Mouse (Mus musculus) MEL (cell line): ENCODE measurements around the gene C1qbp. TPM values are rescaled to one million over a fixed set of nuclear protein-coding genes. Genes with fewer than 3 reads are reported as not detected.

ENCODE experiments used
- DNase-seq: peaks from one replicate; pipeline ENCODE4 v3.0.0; 2011; ENCODE audit warnings: low read depth, low spot score
- H3K27ac ChIP-seq: 2 replicates; pipeline ENCODE4 v1.5.1; 2012; ENCODE audit warnings: low read depth, mild to moderate bottlenecking, control low read depth, low read length, moderate library complexity; ENCODE audit not compliant: control insufficient read depth
- H3K27me3 ChIP-seq, 2 experiments: fragments of 150-350 bp in 1 of 2; sonication (generic) in 1 of 2; 2 replicates each; pipeline ENCODE4 v1.6.1; 2012; ENCODE audit warnings: low read length in 2 of 2, mild to moderate bottlenecking in 2 of 2, improper control_type of control experiment in 1 of 2, moderate library complexity in 1 of 2; ENCODE audit not compliant: insufficient read depth in 2 of 2, control insufficient read depth in 1 of 2
- H3K36me3 ChIP-seq, 2 experiments: 2 replicates each; pipeline ENCODE4 v1.6.1; 2012 to 2014; ENCODE audit warnings: low read length in 2 of 2, improper control_type of control experiment in 1 of 2, inconsistent platforms in 1 of 2, mild to moderate bottlenecking in 1 of 2; ENCODE audit not compliant: insufficient read depth in 2 of 2, control insufficient read depth in 1 of 2
- H3K4me1 ChIP-seq, 2 experiments: fragments of 150-350 bp in 1 of 2; sonication (generic) in 1 of 2; 2 replicates each; pipeline ENCODE4 v1.6.1; 2012; ENCODE audit warnings: low read length in 2 of 2, improper control_type of control experiment in 1 of 2, mild to moderate bottlenecking in 1 of 2; ENCODE audit not compliant: insufficient read depth in 2 of 2, control insufficient read depth in 1 of 2
- H3K4me3 ChIP-seq, 2 experiments: fragments of 150-350 bp in 1 of 2; sonication (generic) in 1 of 2; 2 replicates each; pipeline ENCODE4 v1.5.1; 2012; ENCODE audit warnings: low read depth in 2 of 2, low read length in 2 of 2, mild to moderate bottlenecking in 2 of 2, moderate library complexity in 2 of 2, control low read depth in 1 of 2, improper control_type of control experiment in 1 of 2; ENCODE audit not compliant: control insufficient read depth in 1 of 2, insufficient read depth in 1 of 2
- H3K79me2 ChIP-seq: 2 replicates; pipeline ENCODE4 v1.6.1; 2012; ENCODE audit warnings: mild to moderate bottlenecking, low read length, moderate library complexity; ENCODE audit not compliant: control insufficient read depth, poor library complexity, insufficient read depth
- H3K9ac ChIP-seq: 2 replicates; pipeline ENCODE4 v1.6.1; 2012; ENCODE audit warnings: low read depth, mild to moderate bottlenecking, control low read depth, low read length, moderate library complexity; ENCODE audit not compliant: control insufficient read depth, poor library complexity, severe bottlenecking
- H3K9me3 ChIP-seq: fragments of 150-350 bp; sonication (generic); replicated peaks from 2 replicates; pipeline ENCODE4 v1.6.1; 2012; ENCODE audit warnings: mild to moderate bottlenecking, low read length, improper control_type of control experiment, moderate library complexity; ENCODE audit not compliant: insufficient read depth
- E2F4 ChIP-seq: IDR thresholded peaks from 2 replicates; pipeline ENCODE4 v1.6.1; 2011; ENCODE audit warnings: low read depth, low read length, improper control_type of control experiment, borderline replicate concordance
- ELF1 ChIP-seq: IDR thresholded peaks from 2 replicates; pipeline ENCODE4 v1.6.1; 2014; ENCODE audit warnings: low read depth, mild to moderate bottlenecking, inconsistent platforms, low read length, improper control_type of control experiment, moderate library complexity
- ETS1 ChIP-seq: IDR thresholded peaks from 2 replicates; pipeline ENCODE4 v1.6.1; 2012; ENCODE audit warnings: low read depth, mild to moderate bottlenecking, inconsistent platforms, low read length, improper control_type of control experiment, moderate library complexity
- GATA1 ChIP-seq: IDR thresholded peaks from 2 replicates; pipeline ENCODE4 v1.6.1; 2011; ENCODE audit warnings: low read depth, low read length, improper control_type of control experiment
- HCFC1 ChIP-seq: IDR thresholded peaks from 2 replicates; pipeline ENCODE4 v1.6.1; 2012; ENCODE audit warnings: low read depth, mild to moderate bottlenecking, inconsistent platforms, low read length, improper control_type of control experiment, moderate library complexity
- JUND ChIP-seq: IDR thresholded peaks from 2 replicates; pipeline ENCODE4 v1.6.1; 2011; ENCODE audit warnings: low read depth, mild to moderate bottlenecking, improper control_type of control experiment, low read length
- KAT2A ChIP-seq: conservative IDR thresholded peaks from 2 replicates; pipeline ENCODE4 v1.6.1; 2012; ENCODE audit warnings: low read depth, low read length, improper control_type of control experiment, inconsistent platforms
- MAFK ChIP-seq: IDR thresholded peaks from 2 replicates; pipeline ENCODE4 v1.6.1; 2011; ENCODE audit warnings: low read depth, mild to moderate bottlenecking, low read length, improper control_type of control experiment, borderline replicate concordance
- MAX ChIP-seq: IDR thresholded peaks from 2 replicates; pipeline ENCODE4 v1.6.1; 2011; ENCODE audit warnings: low read length, improper control_type of control experiment
- MAZ ChIP-seq: IDR thresholded peaks from 2 replicates; pipeline ENCODE4 v1.6.1; 2012; ENCODE audit warnings: low read depth, mild to moderate bottlenecking, inconsistent platforms, low read length, improper control_type of control experiment
- MXI1 ChIP-seq: IDR thresholded peaks from 2 replicates; pipeline ENCODE4 v1.6.1; 2011; ENCODE audit warnings: mild to moderate bottlenecking, low read depth, low read length, improper control_type of control experiment
- MYB ChIP-seq: IDR thresholded peaks from 2 replicates; pipeline ENCODE4 v1.6.1; 2011; ENCODE audit warnings: mild to moderate bottlenecking, low read depth, low read length, improper control_type of control experiment
- MYC ChIP-seq: IDR thresholded peaks from 2 replicates; pipeline ENCODE4 v1.6.1; 2011; ENCODE audit warnings: low read depth, mild to moderate bottlenecking, low read length, improper control_type of control experiment, moderate library complexity
- NELFE ChIP-seq: IDR thresholded peaks from 2 replicates; pipeline ENCODE4 v1.6.1; 2011; ENCODE audit warnings: low read depth, low read length, improper control_type of control experiment
- NRF1 ChIP-seq: IDR thresholded peaks from 2 replicates; pipeline ENCODE4 v1.6.1; 2014; ENCODE audit warnings: low read depth, mild to moderate bottlenecking, inconsistent platforms, low read length, improper control_type of control experiment, moderate library complexity; ENCODE audit not compliant: poor library complexity, insufficient read depth, severe bottlenecking
- POLR2A ChIP-seq, 2 experiments: IDR thresholded peaks; 2 replicates each; pipeline ENCODE4 v1.6.1; 2011 to 2012; ENCODE audit warnings: low read length in 2 of 2, mild to moderate bottlenecking in 2 of 2, control low read depth in 1 of 2, improper control_type of control experiment in 1 of 2, low read depth in 1 of 2, moderate library complexity in 1 of 2; ENCODE audit not compliant: control insufficient read depth in 1 of 2, insufficient read depth in 1 of 2, poor library complexity in 1 of 2
- RAD21 ChIP-seq: IDR thresholded peaks from 2 replicates; pipeline ENCODE4 v1.6.1; 2011; ENCODE audit warnings: mild to moderate bottlenecking, low read depth, low read length, improper control_type of control experiment
- RCOR1 ChIP-seq: IDR thresholded peaks from 2 replicates; pipeline ENCODE4 v1.6.1; 2012; ENCODE audit warnings: low read depth, mild to moderate bottlenecking, inconsistent platforms, low read length, improper control_type of control experiment
- SMC3 ChIP-seq: IDR thresholded peaks from 2 replicates; pipeline ENCODE4 v1.6.1; 2011; ENCODE audit warnings: low read depth, low read length, improper control_type of control experiment
- TCF12 ChIP-seq: IDR thresholded peaks from 2 replicates; pipeline ENCODE4 v1.6.1; 2014; ENCODE audit warnings: low read depth, mild to moderate bottlenecking, inconsistent platforms, low read length, improper control_type of control experiment, moderate library complexity
- USF1 ChIP-seq: IDR thresholded peaks from 2 replicates; pipeline ENCODE4 v1.6.1; 2014; ENCODE audit warnings: low read depth, mild to moderate bottlenecking, inconsistent platforms, low read length, improper control_type of control experiment, moderate library complexity
- ZMIZ1 ChIP-seq: IDR thresholded peaks from 2 replicates; pipeline ENCODE4 v1.6.1; 2012; ENCODE audit warnings: low read depth, mild to moderate bottlenecking, inconsistent platforms, low read length, improper control_type of control experiment, moderate library complexity
- ZNF384 ChIP-seq: IDR thresholded peaks from 2 replicates; pipeline ENCODE4 v1.6.1; 2012; ENCODE audit warnings: low read depth, mild to moderate bottlenecking, inconsistent platforms, low read length, improper control_type of control experiment
- polyA plus RNA-seq, 2 experiments: library from polyadenylated mRNA; stranded (reverse) in 1 of 2; unstranded in 1 of 2; fragments of >175 nt in 1 of 2; fragments of >200 nt in 1 of 2; gene quantifications; 2 replicates each; pipeline versions ENCODE4 v1.2.1 to v1.2.4; 2012; ENCODE audit warnings: low replicate concordance in 2 of 2, low read depth in 1 of 2; ENCODE audit not compliant: insufficient read length in 2 of 2, insufficient read depth in 1 of 2, missing spikeins in 1 of 2
- total RNA-seq: library from RNA; depleted of rRNA; stranded (reverse); fragments of 300-350 nt; gene quantifications from 2 replicates; pipeline ENCODE4 v1.2.3, GENCODE M21; 2012

The C1qbp gene
- total and polyA plus RNA-seq, 3 experiments: 164 to 614 TPM; not detected in 1

DNA sequence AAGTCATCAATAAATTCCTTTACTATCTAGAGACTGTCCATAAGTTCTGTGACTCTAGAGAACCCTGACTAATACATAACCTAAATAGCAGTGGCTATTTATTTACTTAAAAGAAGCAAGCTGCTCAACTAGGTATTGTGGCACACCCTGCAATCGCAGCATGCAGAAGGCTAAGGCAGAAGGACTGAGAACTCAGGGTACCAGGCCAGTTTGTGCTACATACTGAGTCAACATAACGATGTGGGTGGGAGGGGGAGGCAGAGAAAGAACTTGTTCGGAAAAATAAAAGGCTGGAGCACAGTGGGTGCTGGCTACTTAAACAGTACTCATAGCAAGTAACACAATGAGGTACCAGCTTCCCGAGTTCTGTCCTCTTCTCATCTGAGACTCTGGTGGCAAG is 18.3 kb upstream of the C1qbp start:
- peaks cover 0 to 10% of the 10 kb centered on the region in 2 experiments; a peak in 3 of 4 replicates for H3K4me1 ChIP-seq
- peaks cover 11 to 28% of the 10 kb centered on the region in 2 experiments for H3K36me3 ChIP-seq
- H3K9me3 ChIP-seq: no peaks in the 10 kb centered on the region
- no peak for DNase-seq
- no peaks in the 10 kb centered on the region for H3K27me3 ChIP-seq
- no peak overlapping the region for H3K9ac ChIP-seq
- no peak overlapping the region for H3K4me3 ChIP-seq
- peaks cover 38% of the 10 kb centered on the region for H3K79me2 ChIP-seq
- TF ChIP-seq NRF1 (no peak), TCF12 (no peak), MYB (no peak), MAFK (no peak), MAZ (no peak), MYC (no peak), NELFE (no peak), MXI1 (no peak)
- no peak overlapping the region for H3K27ac ChIP-seq

DNA sequence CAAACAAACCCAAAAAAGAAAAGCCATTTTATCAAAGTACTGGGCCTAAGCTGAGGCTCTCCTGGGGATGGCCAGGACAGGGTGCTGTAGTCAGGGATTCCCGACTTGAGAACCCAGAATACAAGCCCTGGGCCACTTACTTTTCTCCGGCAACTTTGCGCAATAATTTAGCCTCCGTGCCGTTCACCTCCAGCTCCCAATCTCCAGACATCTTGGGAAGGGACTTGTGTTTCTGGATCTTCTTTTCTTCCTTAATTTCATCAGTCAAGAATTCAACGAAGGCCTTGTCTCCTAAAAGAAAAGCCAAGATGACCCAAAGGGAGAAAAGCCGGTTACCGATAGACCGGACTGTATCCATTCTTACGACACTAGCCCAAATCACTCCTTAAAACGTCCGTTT is 796 bp downstream of the C1qbp start:
- Histone ChIP-seq H3K27me3 (no peaks in the 10 kb centered on the region), H3K79me2 (peaks cover 31% of the 10 kb centered on the region), H3K9ac (peak overlapping the region; percentile 89), H3K27ac (peak overlapping the region; percentile 54), H3K4me1 (peaks cover 5 to 10% of the 10 kb centered on the region in 2 experiments), H3K36me3 (peaks cover 23 to 43% of the 10 kb centered on the region in 2 experiments), H3K9me3 (no peaks in the 10 kb centered on the region), H3K4me3 (peak overlapping the region; percentile 90 to 92)
- no peak for TF ChIP-seq SMC3
- peak; percentile 48 for DNase-seq

DNA sequence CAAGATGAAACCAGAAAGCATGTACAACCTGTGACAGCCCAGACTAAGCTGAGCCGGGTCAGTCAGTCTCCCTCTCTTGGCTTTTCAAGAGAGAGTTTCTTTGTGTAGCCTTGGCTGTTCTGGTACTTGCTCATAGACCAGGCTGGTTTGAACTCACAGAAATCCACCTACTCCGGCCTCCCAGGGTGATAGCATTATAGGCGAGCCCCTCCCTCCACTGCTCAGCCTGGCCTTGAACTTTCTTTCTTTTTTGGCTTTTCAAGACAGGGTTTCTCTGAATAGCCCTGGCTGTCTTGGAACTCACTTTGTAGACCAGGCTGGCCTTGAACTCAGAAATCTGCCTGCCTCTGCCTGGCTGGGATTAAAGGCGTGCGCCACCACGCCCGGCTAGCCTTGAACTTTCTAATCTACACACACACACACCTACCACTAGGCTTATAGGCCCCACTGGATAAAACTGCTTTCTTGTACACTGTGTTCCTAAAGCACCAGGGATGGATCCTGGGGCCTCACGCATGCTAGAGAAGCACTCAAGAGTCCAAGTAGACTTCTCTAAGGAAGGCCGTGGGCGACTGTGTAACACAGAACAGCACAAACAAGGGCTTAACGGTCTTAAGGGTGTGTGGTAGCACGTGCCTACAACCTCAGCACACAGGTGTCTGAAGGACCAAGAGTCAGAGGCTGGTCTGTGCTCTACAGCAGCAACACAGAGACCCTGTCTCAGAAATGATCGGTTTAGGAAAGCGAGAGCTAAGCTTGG is 1.9 kb downstream of the C1qbp start:
- peak overlapping the region; percentile 89 for H3K9ac ChIP-seq
- no peaks in the 10 kb centered on the region for H3K27me3 ChIP-seq
- TF ChIP-seq HCFC1 (no peak), ELF1 (no peak), MAX (no peak), RAD21 (no peak), POLR2A (IDR thresholded peaks at IDR 0.05; ENCODE audit: control insufficient read depth in 1 of 2, insufficient read depth in 1 of 2, low read depth in 1 of 2, low read length in 2 of 2, poor library complexity in 1 of 2) (no peak; a peak in 1 of 4 replicates), MYC (no peak), MYB (no peak), ZMIZ1 (no peak), E2F4 (no peak), KAT2A (no peak), ZNF384 (no peak), GATA1 (no peak), RCOR1 (no peak), JUND (no peak), SMC3 (no peak), NELFE (no peak; the same call in 1 of the 2 replicates), USF1 (no peak), MAFK (no peak), NRF1 (no peak), ETS1 (no peak)
- H3K4me3 ChIP-seq: peak overlapping the region; percentile 90 to 92
- peaks cover 5 to 10% of the 10 kb centered on the region in 2 experiments for H3K4me1 ChIP-seq
- H3K9me3 ChIP-seq: no peaks in the 10 kb centered on the region
- H3K27ac ChIP-seq: no peak overlapping the region
- peaks cover 23 to 36% of the 10 kb centered on the region in 2 experiments for H3K36me3 ChIP-seq
- DNase-seq: peak; percentile 40
- H3K79me2 ChIP-seq: peaks cover 31% of the 10 kb centered on the region
